ENCODE assay signal across 8 mouse cellular contexts in genomic region chr4:141547299-141547698, GRCm38 (mm10). TPM values are rescaled to one million over a fixed set of nuclear protein-coding genes. Genes with fewer than 3 reads are reported as not detected.
A peak's percentile ranks its signal among the peaks of the same experiment; 100 is the strongest.
DNase-seq lines count a peak whose midpoint lies in the region; ATAC-seq and TF ChIP-seq lines count a peak whose summit lies in the region.

No protein-coding gene starts in this region.

- peak overlapping the region; percentile 67 for H3K4me2 ChIP-seq in heart, postnatal 0 days (ENCODE audit: low read depth, low read length)
- H3K4me2 ChIP-seq in midbrain, embryonic 12.5 days (replicated peaks), result peak overlapping the region; percentile 92

- ATAC-seq in heart, postnatal 0 days (ENCODE audit: insufficient read depth, low read depth), result no peak
- ATAC-seq in midbrain, embryonic 12.5 days (ENCODE audit: low FRiP score, low read depth), result no peak
- no peak for ATAC-seq in megakaryocyte-erythroid progenitor cell, adult 5-6 weeks (replicated peaks; ENCODE audit: low FRiP score, low TSS enrichment, poor library complexity, severe bottlenecking)

- TF ChIP-seq CTCF in gastrocnemius, adult 2 months (IDR thresholded peaks at IDR 0.05), result no peak
- no peak for TF ChIP-seq CTCF in heart, postnatal 0 days (IDR thresholded peaks at IDR 0.05; ENCODE audit: low read depth)

- no peaks in the 10 kb centered on the region for H3K36me3 ChIP-seq in heart, postnatal 0 days (replicated peaks; ENCODE audit: control insufficient read depth, insufficient read depth, low read length)
- H3K36me3 ChIP-seq in midbrain, embryonic 12.5 days, result no peaks in the 10 kb centered on the region

- H3K27ac ChIP-seq in gastrocnemius, adult 2 months, result peak overlapping the region; percentile 100
- peak overlapping the region; percentile 100 for H3K27ac ChIP-seq in heart, postnatal 0 days (ENCODE audit: low read depth)
- H3K27ac ChIP-seq in midbrain, embryonic 12.5 days (replicated peaks), result peak overlapping the region; percentile 99

- H3K9ac ChIP-seq in heart, postnatal 0 days (replicated peaks; ENCODE audit: low read depth, low read length), result peak overlapping the region; percentile 99
- H3K9ac ChIP-seq in midbrain, embryonic 12.5 days (replicated peaks), result peak overlapping the region; percentile 85

- no peak for DNase-seq in gastrocnemius, adult 2 months
- DNase-seq in gastrocnemius, postnatal 14 days, result no peak
- DNase-seq in MN1 (ENCODE audit: low spot score), result peak; percentile 51
- no peak for DNase-seq in heart, postnatal 0 days (ENCODE audit: low spot score)
- no peak for DNase-seq in adrenal gland, adult 8-10 months
- no peak for DNase-seq in left cerebral cortex, postnatal 10 days (ENCODE audit: extremely low spot score in 1 of 2, low spot score in 2 of 2)

- intact Hi-C loops in gastrocnemius, adult 2 months (cut with DNase I), result no loop called here
- intact Hi-C loops in gastrocnemius, postnatal 14 days (cut with DNase I; ENCODE audit: low total_unique reads), result no loop called here
- intact Hi-C loops in left cerebral cortex, postnatal 10 days (cut with DNase I), result no loop called here

- WGBS in heart, postnatal 0 days, result 14% methylated on average over 9 of the region's 9 CpGs
- 26% methylated on average over 9 of the region's 9 CpGs for WGBS in midbrain, embryonic 12.5 days

- peak overlapping the region; percentile 100 for H3K4me3 ChIP-seq in gastrocnemius, adult 2 months
- H3K4me3 ChIP-seq in heart, postnatal 0 days (ENCODE audit: low read depth, low read length), result peak overlapping the region; percentile 80
- H3K4me3 ChIP-seq in midbrain, embryonic 12.5 days, result peak overlapping the region; percentile 77

- H3K4me1 ChIP-seq in heart, postnatal 0 days (ENCODE audit: control insufficient read depth, insufficient read depth), result 0 out of 2 replicates have a peak, but pooled peaks cover 10% of the 10 kb centered on the region
- H3K4me1 ChIP-seq in midbrain, embryonic 12.5 days, result peaks cover 26% of the 10 kb centered on the region

- H3K9me3 ChIP-seq in heart, postnatal 0 days (replicated peaks; ENCODE audit: control insufficient read depth, low read length), result no peaks in the 10 kb centered on the region
- H3K9me3 ChIP-seq in midbrain, embryonic 12.5 days, result no peaks in the 10 kb centered on the region

- H3K27me3 ChIP-seq in heart, postnatal 0 days (ENCODE audit: control insufficient read depth, insufficient read depth, low read length), result no peaks in the 10 kb centered on the region
- H3K27me3 ChIP-seq in midbrain, embryonic 12.5 days, result no peaks in the 10 kb centered on the region

- TF ChIP-seq EP300 in heart, postnatal 0 days (IDR thresholded peaks at IDR 0.05; ENCODE audit: low read depth), result no peak

RNA-seq across cellular contexts. Expression of gene Spen, which starts 8.9 kb away (rescaled TPM):
- total RNA-seq in gastrocnemius, adult 2 months (2021), result 10 to 100 TPM; 23.3 to 25.1 TPM
- total RNA-seq in gastrocnemius, postnatal 14 days (2021), result 10 to 100 TPM; 20.1 to 22.1 TPM
- total RNA-seq in heart, postnatal 0 days (2014; rRNA removed; ENCODE audit: low replicate concordance), result 2.3 and 5.9 TPM in 2 replicates
- polyA plus RNA-seq in heart, postnatal 0 days (2015; fragmentation: Nextera tagmentation; extraction: Ambion mirVana), result 4.3 and 4.9 TPM in 2 replicates
- 22.2 and 24.2 TPM in 2 replicates for polyA plus RNA-seq in midbrain, embryonic 12.5 days (2016; fragmentation: Nextera tagmentation; extraction: Ambion mirVana)
- 64.2 and 81.5 TPM in 2 replicates for total RNA-seq in megakaryocyte-erythroid progenitor cell, adult 5-6 weeks (2014; fragmentation: Nextera tagmentation)
- 21.1 and 40.5 TPM in 2 replicates for total RNA-seq in megakaryocyte-erythroid progenitor cell, adult 5-6 weeks (2017)
- total RNA-seq in adrenal gland, adult 8-10 months (2022), result 10 to 100 TPM; 53.0 to 94.3 (median 63.4) TPM
- 10 to 100 TPM; 56.8 to 59.9 TPM for total RNA-seq in left cerebral cortex, postnatal 10 days (2021)

RNA-seq across cellular contexts. Expression of gene Fblim1, which starts 58.6 kb away (rescaled TPM):
- 1 to 10 TPM; 1.1 to 1.5 TPM for total RNA-seq in gastrocnemius, adult 2 months (2021)
- total RNA-seq in gastrocnemius, postnatal 14 days (2021), result 1 to 10 TPM; 2.5 to 3.9 TPM
- total RNA-seq in heart, postnatal 0 days (2014; rRNA removed; ENCODE audit: low replicate concordance), result 48.3 and 61.5 TPM in 2 replicates
- 47.1 and 57.5 TPM in 2 replicates for polyA plus RNA-seq in heart, postnatal 0 days (2015; fragmentation: Nextera tagmentation; extraction: Ambion mirVana)
- polyA plus RNA-seq in midbrain, embryonic 12.5 days (2016; fragmentation: Nextera tagmentation; extraction: Ambion mirVana), result 22.2 and 28.7 TPM in 2 replicates
- not detected in 2 replicates for total RNA-seq in megakaryocyte-erythroid progenitor cell, adult 5-6 weeks (2014; fragmentation: Nextera tagmentation)
- not detected in 2 replicates for total RNA-seq in megakaryocyte-erythroid progenitor cell, adult 5-6 weeks (2017)
- total RNA-seq in adrenal gland, adult 8-10 months (2022), result 10 to 100 TPM; 10.2 to 21.0 (median 17.6) TPM
- total RNA-seq in left cerebral cortex, postnatal 10 days (2021), result 1 to 10 TPM; 4.4 to 6.0 TPM
